Mouse (Mus musculus) embryonic facial prominence, embryonic 11.5 days (tissue): Measurements from ENCODE around the gene Hpse. TPM values are rescaled to one million over a fixed set of nuclear protein-coding genes. Genes with fewer than 3 reads are reported as not detected.

ENCODE experiments used
- ATAC-seq: fragments of 200-750 bp; cut with Nextera tagmentation; replicated peaks from 2 replicates; pipeline ENCODE4 v1.8.0; 2017; ENCODE audit warnings: low read depth; ENCODE audit not compliant: insufficient number of reproducible peaks, low FRiP score, low TSS enrichment
- DNase-seq: peaks from one replicate; pipeline ENCODE4 v3.0.0-alpha.2; 2015; ENCODE audit warnings: low spot score
- H3K27ac ChIP-seq: fragments of 300-500 bp; sonication (generic); replicated peaks from 2 replicates; pipeline ENCODE4 v1.5.1; 2014; ENCODE audit warnings: mild to moderate bottlenecking, low read depth, low read length, control low read depth
- H3K27me3 ChIP-seq: fragments of 300-500 bp; sonication (generic); 2 replicates; pipeline ENCODE4 v1.6.1; 2014; ENCODE audit warnings: mild to moderate bottlenecking, low read length, moderate library complexity, mixed read lengths; ENCODE audit not compliant: control insufficient read depth, insufficient read depth
- H3K36me3 ChIP-seq: fragments of 300-500 bp; sonication (generic); replicated peaks from 2 replicates; pipeline ENCODE4 v1.6.1; 2014; ENCODE audit warnings: low read depth, mild to moderate bottlenecking, low read length, moderate library complexity, mixed read lengths; ENCODE audit not compliant: control insufficient read depth, insufficient read depth
- H3K4me1 ChIP-seq: fragments of 300-500 bp; sonication (generic); 2 replicates; pipeline ENCODE4 v1.6.1; 2014; ENCODE audit warnings: low read length, mixed read lengths; ENCODE audit not compliant: control insufficient read depth, insufficient read depth
- H3K4me2 ChIP-seq: fragments of 300-500 bp; sonication (generic); 2 replicates; pipeline ENCODE4 v1.6.1; 2014; ENCODE audit warnings: low read depth, mild to moderate bottlenecking, control low read depth, low read length, moderate library complexity
- H3K4me3 ChIP-seq: fragments of 300-500 bp; sonication (generic); 2 replicates; pipeline ENCODE4 v1.5.1; 2014; ENCODE audit warnings: low read depth, low read length, control low read depth
- H3K9ac ChIP-seq: fragments of 300-500 bp; sonication (generic); replicated peaks from 2 replicates; pipeline ENCODE4 v1.6.1; 2014; ENCODE audit warnings: mild to moderate bottlenecking, control low read depth, low read length
- H3K9me3 ChIP-seq: fragments of 300-500 bp; sonication (generic); replicated peaks from 2 replicates; pipeline ENCODE4 v1.6.1; 2016; ENCODE audit warnings: mild to moderate bottlenecking, low read length, inconsistent platforms, mixed read lengths; ENCODE audit not compliant: control insufficient read depth
- WGBS: fragments of 180-500 bp; shearing (Covaris S2); extraction: QIAGEN DNeasy Blood & Tissue Kit; methylation state at CpG from one replicate; pipeline ENCODE4 v1.1.7; 2014; 5-methylcytosine and 5-hydroxymethylcytosine counted together
- polyA plus RNA-seq: library from polyadenylated mRNA; unstranded; fragments of >200 nt; fragmentation: Nextera tagmentation; extraction: Ambion mirVana; gene quantifications from 2 replicates; pipeline ENCODE4 v1.2.1, GENCODE M21; 2014

Gene Hpse
- polyA plus RNA-seq, 1 experiment from 2014 or later = 1.1 TPM

DNA sequence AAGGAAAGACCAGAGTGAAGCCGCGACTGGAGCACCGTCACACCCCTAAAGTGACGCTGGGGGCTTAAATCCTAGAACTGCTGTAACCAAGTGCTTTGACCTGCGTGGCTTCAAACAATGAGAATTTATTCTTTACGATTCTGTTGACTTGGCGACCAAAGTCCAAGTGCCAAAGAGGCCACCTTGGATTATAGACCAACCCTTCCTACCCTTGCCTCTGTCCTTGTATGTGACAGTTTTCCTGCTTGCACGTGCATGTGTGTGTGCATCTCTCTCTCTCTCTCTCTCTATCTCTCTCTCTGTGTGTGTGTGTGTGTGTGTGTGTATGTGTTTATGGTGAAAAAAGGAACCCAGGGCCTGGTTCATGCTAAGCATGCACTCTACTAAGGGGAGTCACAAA, 19.3 kb upstream of the Hpse start:
- Histone ChIP-seq H3K4me1 (no peaks in the 10 kb centered on the region), H3K9ac (no peak overlapping the region), H3K4me2 (no peak overlapping the region), H3K27ac (no peak overlapping the region), H3K4me3 (no peak overlapping the region), H3K36me3 (no peaks in the 10 kb centered on the region), H3K27me3 (no peaks in the 10 kb centered on the region), H3K9me3 (no peaks in the 10 kb centered on the region)
- DNase-seq (no peak), ATAC-seq (no peak)
- WGBS = 91% methylated on average over 8 of the region's 8 CpGs

DNA sequence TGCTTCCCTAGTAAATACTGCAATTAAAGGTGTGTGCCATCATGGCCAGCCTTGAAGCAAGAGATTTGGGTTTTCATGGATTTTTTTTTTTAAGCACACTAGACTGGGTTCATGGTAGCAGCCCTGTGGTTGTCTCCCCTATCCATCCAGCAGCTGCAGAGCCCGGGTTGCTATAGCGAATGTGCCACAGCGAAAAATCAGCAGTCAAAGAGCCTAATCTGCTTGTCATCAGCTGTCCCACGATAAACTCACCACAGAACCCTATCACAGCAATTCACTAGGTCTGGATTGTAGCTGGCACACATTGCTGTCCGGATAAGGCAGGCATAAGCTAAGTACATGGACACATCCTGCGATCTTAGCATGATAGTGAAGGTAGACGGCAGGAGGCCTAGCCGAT, 17.4 kb upstream of the Hpse start:
- DNase-seq = no peak
- Histone ChIP-seq H3K9ac (no peak overlapping the region), H3K4me3 (no peak overlapping the region), H3K9me3 (no peaks in the 10 kb centered on the region), H3K4me2 (no peak overlapping the region), H3K27ac (no peak overlapping the region), H3K27me3 (no peaks in the 10 kb centered on the region), H3K36me3 (no peaks in the 10 kb centered on the region), H3K4me1 (no peaks in the 10 kb centered on the region)
- 87% methylated on average over 8 of the region's 8 CpGs for WGBS
- no peak for ATAC-seq

DNA sequence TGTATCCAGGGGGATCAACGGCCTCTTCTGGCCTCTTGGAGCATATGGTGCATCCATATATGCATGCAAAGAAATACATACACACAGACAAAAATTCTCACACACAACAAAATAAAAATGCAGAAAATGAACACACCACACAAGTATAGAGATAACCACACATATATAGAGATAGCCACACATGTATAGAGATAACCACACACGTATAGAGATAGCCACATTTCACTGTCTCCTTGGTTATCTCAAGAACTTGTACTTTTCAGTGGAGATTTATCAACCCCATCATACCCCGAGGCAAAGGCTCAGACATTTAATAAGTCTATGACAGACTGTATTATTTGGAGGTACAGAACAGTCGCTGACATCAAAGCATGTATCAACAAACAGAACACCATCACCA, 15.0 kb upstream of the Hpse start:
- Histone ChIP-seq H3K4me2 (no peak overlapping the region), H3K36me3 (no peaks in the 10 kb centered on the region), H3K9ac (no peak overlapping the region), H3K27me3 (no peaks in the 10 kb centered on the region), H3K4me3 (no peak overlapping the region), H3K4me1 (no peaks in the 10 kb centered on the region), H3K27ac (no peak overlapping the region), H3K9me3 (no peaks in the 10 kb centered on the region)
- ATAC-seq = no peak
- DNase-seq = no peak
- WGBS = 82% methylated on average over 4 of the region's 4 CpGs

DNA sequence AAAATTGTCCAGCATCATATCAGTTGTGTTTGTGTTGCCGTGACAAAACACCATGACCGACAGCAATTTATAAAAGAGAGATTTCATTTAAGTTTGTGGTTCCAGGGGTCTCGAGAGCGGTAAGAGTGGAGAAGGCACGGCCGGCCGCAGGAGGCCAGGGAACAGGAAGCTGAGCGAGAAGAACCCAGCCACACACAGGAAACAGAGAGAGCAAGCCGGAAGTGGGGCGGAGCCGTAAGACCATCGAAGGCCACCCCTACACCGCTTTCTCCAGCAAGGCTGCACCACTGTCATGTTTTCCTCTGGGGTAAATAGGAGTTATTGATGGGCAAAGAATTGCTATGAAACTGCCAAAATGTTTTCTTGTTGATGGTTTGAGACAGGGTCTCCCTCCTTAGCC, 9.2 kb upstream of the Hpse start:
- H3K4me2 ChIP-seq = no peak overlapping the region

DNA sequence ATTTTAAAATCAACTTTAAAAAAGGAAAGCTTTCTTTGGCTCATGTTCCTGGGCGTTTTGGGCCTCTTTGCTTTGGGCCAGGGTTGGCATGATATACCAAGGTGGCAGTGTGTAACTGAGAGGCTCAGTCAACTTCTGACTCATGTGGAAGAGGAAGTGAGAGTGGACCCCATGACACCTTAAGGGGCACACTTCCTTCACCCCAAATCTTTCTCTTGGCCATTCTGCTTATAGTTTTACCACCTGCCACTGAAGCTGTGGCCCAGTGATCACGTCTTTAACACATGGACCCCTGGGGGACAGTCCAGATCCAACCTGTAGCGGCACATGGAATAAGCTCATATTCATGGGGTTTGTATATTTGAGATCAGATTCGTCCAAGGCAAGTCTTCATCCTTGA, 6.5 kb upstream of the Hpse start:
- Histone ChIP-seq H3K4me2 (no peak overlapping the region), H3K27ac (no peak overlapping the region), H3K4me3 (no peak overlapping the region), H3K36me3 (no peaks in the 10 kb centered on the region), H3K4me1 (no peaks in the 10 kb centered on the region), H3K9ac (no peak overlapping the region), H3K27me3 (no peaks in the 10 kb centered on the region), H3K9me3 (no peaks in the 10 kb centered on the region)
- WGBS = 81% methylated on average over 4 of the region's 4 CpGs
- no peak for ATAC-seq
- no peak for DNase-seq

More for the DNA sequence above, 9.2 kb upstream of the Hpse start:
- no peaks in the 10 kb centered on the region for H3K36me3 ChIP-seq
- no peak for ATAC-seq
- H3K9ac ChIP-seq = no peak overlapping the region
- no peaks in the 10 kb centered on the region for H3K4me1 ChIP-seq
- H3K27me3 ChIP-seq = no peaks in the 10 kb centered on the region
- no peak overlapping the region for H3K27ac ChIP-seq
- DNase-seq = no peak
- no peak overlapping the region for H3K4me3 ChIP-seq
- no peaks in the 10 kb centered on the region for H3K9me3 ChIP-seq
- 87% methylated on average over 13 of the region's 13 CpGs for WGBS

DNA sequence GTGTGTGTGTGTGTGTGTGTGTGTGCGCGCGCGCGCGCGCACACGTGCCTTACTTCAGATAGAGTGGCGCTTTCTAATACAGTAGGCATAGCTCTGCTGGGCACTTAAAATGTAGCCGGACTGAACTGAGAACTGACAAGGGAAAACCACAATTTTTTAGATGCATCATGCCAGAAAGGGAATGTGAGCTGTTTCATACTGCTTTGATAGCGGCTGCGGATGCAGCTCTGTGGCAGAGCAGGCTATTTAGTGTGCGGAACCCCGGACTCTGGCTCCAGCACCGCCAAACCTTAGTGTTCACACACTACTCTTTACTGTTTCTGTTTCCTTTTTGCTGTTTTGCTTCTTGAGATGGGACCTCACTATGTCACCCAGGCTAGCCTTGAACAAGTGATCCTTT, 2.8 kb downstream of the Hpse start:
- DNase-seq (no peak), ATAC-seq (no peak)
- H3K9me3 ChIP-seq = no peaks in the 10 kb centered on the region
- WGBS = 96% methylated on average over 15 of the region's 15 CpGs
- no peak overlapping the region for H3K4me3 ChIP-seq
- H3K36me3 ChIP-seq = no peaks in the 10 kb centered on the region
- H3K27me3 ChIP-seq = peaks cover 3% of the 10 kb centered on the region; the same call in 1 of the 2 replicates
- H3K9ac ChIP-seq = no peak overlapping the region
- no peak overlapping the region for H3K4me2 ChIP-seq
- H3K27ac ChIP-seq = no peak overlapping the region
- no peaks in the 10 kb centered on the region for H3K4me1 ChIP-seq

DNA sequence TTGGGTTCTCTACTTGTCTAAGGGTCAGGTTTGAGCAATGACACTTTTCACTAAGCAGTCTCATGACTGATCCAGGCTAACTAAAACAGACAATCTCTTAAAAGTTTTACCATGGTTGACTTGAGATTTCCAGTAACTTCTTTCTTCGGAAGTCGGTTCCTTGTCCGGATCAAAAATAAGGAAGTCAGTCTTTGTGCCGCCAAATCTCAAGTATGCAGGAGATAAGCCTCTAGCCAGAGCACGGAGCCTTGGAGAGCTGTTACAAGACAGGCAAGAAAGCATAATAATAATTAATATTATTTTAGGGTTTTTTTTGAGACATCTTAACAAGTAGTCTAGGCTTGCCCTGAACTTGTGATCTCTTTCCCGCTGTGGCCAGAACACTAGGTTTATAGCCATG, 8.3 kb downstream of the Hpse start:
- Histone ChIP-seq H3K9me3 (no peaks in the 10 kb centered on the region), H3K36me3 (no peaks in the 10 kb centered on the region), H3K27ac (no peak overlapping the region), H3K4me2 (no peak overlapping the region), H3K4me1 (no peaks in the 10 kb centered on the region), H3K9ac (no peak overlapping the region), H3K4me3 (no peak overlapping the region), H3K27me3 (no peaks in the 10 kb centered on the region)
- WGBS = 95% methylated on average over 6 of the region's 6 CpGs
- ATAC-seq (no peak), DNase-seq (no peak)

DNA sequence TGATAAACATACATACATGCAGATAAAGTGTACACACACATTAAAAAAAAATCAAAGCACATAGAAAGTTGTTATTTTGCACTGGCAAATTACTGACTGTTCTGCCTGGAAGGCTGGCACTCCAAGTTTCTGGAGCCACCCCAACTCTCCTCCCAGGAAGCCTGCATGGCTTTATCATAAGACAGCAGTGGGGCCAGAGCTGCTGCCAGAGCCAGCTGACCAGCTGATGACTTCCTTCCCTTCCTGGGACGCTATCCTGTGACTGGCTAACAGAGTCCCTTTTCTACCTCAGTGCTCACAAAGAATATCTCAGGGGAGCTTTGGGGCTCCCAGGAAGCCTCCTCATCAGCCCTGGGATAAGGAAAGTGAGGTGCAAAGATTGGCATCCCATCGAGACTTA, 9.5 kb downstream of the Hpse start:
- 46% methylated on average over 2 of the region's 2 CpGs for WGBS
- Histone ChIP-seq H3K4me1 (no peaks in the 10 kb centered on the region), H3K9ac (no peak overlapping the region), H3K36me3 (no peaks in the 10 kb centered on the region), H3K27me3 (no peaks in the 10 kb centered on the region), H3K9me3 (no peaks in the 10 kb centered on the region), H3K4me2 (no peak overlapping the region), H3K4me3 (no peak overlapping the region), H3K27ac (no peak overlapping the region)
- no peak for DNase-seq
- ATAC-seq = no peak
